Mouse (Mus musculus) liver, adult 2 months (tissue): ENCODE measurements at regions not wholly inside any gene's neighbourhood (a gene's known extent, or its start where the extent isn't known, plus 50 kb on each side); places are given as distances from the start of the nearest gene placed in this dataset.

Experiments used
- DNase-seq: peaks from one replicate; pipeline ENCODE4 v3.0.0-alpha.2; 2011; ENCODE audit warnings: low read depth, low spot score; ENCODE audit errors: extremely low read depth
- H3K27ac ChIP-seq: fragments of 200-500 bp; replicated peaks from 2 replicates; pipeline ENCODE4 v1.5.1; 2012; ENCODE audit warnings: low read depth, mild to moderate bottlenecking, control low read depth, inconsistent platforms, low read length; ENCODE audit not compliant: insufficient read depth
- H3K27me3 ChIP-seq: fragments of 200-500 bp; 2 replicates; pipeline ENCODE4 v1.6.1; 2012; ENCODE audit warnings: mild to moderate bottlenecking, moderate library complexity, low read length, inconsistent platforms; ENCODE audit not compliant: control insufficient read depth, insufficient read depth
- H3K36me3 ChIP-seq: fragments of 200-500 bp; 2 replicates; pipeline ENCODE4 v1.6.1; 2012; ENCODE audit warnings: low read length, inconsistent platforms; ENCODE audit not compliant: control insufficient read depth, insufficient read depth
- H3K4me1 ChIP-seq: fragments of 200-500 bp; 2 replicates; pipeline ENCODE4 v1.6.1; 2011; ENCODE audit warnings: low read length; ENCODE audit not compliant: control insufficient read depth, insufficient read depth
- H3K4me3 ChIP-seq: fragments of 200-500 bp; 2 replicates; pipeline ENCODE4 v1.5.1; 2011; ENCODE audit warnings: low read depth, mild to moderate bottlenecking, control low read depth, low read length, moderate library complexity; ENCODE audit not compliant: insufficient read depth
- H3K79me2 ChIP-seq: fragments of 200-500 bp; 2 replicates; pipeline ENCODE4 v1.6.1; 2012; ENCODE audit warnings: inconsistent platforms, mild to moderate bottlenecking, low read length, moderate library complexity; ENCODE audit not compliant: control insufficient read depth, insufficient read depth
- H3K9ac ChIP-seq: fragments of 200-500 bp; 2 replicates; pipeline ENCODE4 v1.6.1; 2012; ENCODE audit warnings: low read depth, mild to moderate bottlenecking, control low read depth, inconsistent platforms, low read length
- CTCF ChIP-seq: fragments of 200-500 bp; IDR thresholded peaks from 2 replicates; pipeline ENCODE4 v1.5.1; 2011; ENCODE audit warnings: low read depth, low read length, control low read depth
- POLR2A ChIP-seq: fragments of 200-500 bp; IDR thresholded peaks from 2 replicates; pipeline ENCODE4 v1.6.1; 2011; ENCODE audit warnings: low read length, control low read depth; ENCODE audit not compliant: insufficient read depth; ENCODE audit errors: extremely low read depth
- WGBS: fragments of 180-500 bp; shearing (Covaris S2); methylation state at CpG from one replicate; pipeline ENCODE4 v1.1.7; 2018; 5-methylcytosine and 5-hydroxymethylcytosine counted together

DNA sequence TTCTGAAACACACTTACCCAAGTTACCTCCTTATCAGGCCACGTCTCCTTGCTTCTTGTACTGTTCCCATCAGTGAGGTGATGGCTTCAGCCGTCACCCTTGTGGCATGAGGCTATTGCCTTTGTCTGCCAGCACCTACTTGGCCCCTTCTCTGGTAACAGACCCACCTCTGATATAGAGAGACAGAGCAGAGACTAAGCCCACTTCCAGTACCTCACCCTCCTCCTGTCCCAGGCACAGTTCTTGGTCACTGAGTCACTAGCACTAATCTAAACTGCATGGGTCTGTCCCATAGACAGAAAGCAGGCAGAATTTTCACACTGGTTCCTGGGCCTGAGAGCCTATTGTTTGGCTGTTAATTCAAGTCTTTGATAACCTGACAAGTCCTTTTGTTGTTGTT lies 370.3 kb downstream of the Mllt3 start:
- Histone ChIP-seq H3K9ac (no peak overlapping the region), H3K4me3 (no peak overlapping the region), H3K79me2 (no peaks in the 10 kb centered on the region), H3K36me3 (no peaks in the 10 kb centered on the region), H3K4me1 (peaks cover 4% of the 10 kb centered on the region), H3K27ac (no peak overlapping the region), H3K27me3 (peaks cover 10% of the 10 kb centered on the region; the same call in 1 of the 2 replicates)
- 80% methylated on average over 2 of the region's 2 CpGs for WGBS
- TF ChIP-seq POLR2A (no peak), CTCF (no peak)
- DNase-seq: no peak

DNA sequence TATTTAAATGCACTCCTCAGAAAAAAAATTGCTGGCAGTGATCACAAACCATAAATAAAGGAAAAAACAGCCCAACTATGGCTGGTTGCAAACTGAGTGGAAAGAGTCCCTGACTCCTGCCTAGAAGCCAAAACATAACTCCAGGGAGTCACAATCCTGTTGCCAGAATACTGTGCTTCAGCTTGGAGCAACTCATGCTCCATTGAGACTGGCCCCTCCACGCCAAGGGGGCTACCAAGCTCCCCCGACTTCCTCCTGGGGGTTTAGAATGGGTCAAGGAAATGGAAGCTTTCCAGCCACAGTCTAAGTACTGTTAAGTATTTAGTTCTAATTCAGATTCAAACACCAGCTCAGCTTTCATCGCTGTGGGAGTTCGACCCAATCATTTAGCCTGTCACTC lies 374.8 kb downstream of the Mllt3 start:
- H3K27me3 ChIP-seq: peaks cover 2% of the 10 kb centered on the region; the same call in 1 of the 2 replicates
- H3K27ac ChIP-seq: no peak overlapping the region
- no peaks in the 10 kb centered on the region for H3K79me2 ChIP-seq
- H3K9ac ChIP-seq: no peak overlapping the region
- WGBS: 65% methylated on average over 4 of the region's 4 CpGs
- H3K4me3 ChIP-seq: no peak overlapping the region
- no peak for DNase-seq
- no peaks in the 10 kb centered on the region for H3K4me1 ChIP-seq
- H3K36me3 ChIP-seq: no peaks in the 10 kb centered on the region
- TF ChIP-seq CTCF (no peak), POLR2A (no peak)

DNA sequence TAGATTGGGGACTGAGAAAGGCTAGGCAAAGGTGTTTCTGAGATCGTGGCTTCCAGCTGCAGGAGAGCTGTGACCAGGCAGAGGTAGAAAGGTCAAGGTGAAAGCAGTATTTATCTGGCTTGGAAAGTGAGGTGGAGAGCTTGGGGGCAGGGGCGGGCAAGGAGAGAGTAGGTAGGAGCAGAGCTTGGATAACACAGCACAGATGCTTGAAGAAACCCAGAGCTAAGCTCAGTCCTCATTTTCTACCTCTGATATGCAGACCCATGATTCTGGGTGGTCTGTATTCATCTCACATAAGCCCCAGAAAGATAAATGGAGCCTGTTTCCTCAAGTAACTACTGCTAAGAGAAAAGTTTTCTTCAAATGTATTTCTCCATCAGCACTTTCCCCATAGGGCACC lies 375.3 kb downstream of the Mllt3 start:
- DNase-seq: no peak
- Histone ChIP-seq H3K27ac (no peak overlapping the region), H3K9ac (no peak overlapping the region), H3K79me2 (no peaks in the 10 kb centered on the region), H3K4me1 (no peaks in the 10 kb centered on the region), H3K36me3 (no peaks in the 10 kb centered on the region), H3K4me3 (no peak overlapping the region), H3K27me3 (peaks cover 2% of the 10 kb centered on the region; the same call in 1 of the 2 replicates)
- WGBS: 24% methylated on average over 2 of the region's 2 CpGs
- no peak for TF ChIP-seq CTCF
- no peak for TF ChIP-seq POLR2A

GRCm38 (mm10) chr4:87653440-87654165 lies 379.6 kb downstream of the Mllt3 start:
- Histone ChIP-seq H3K27ac (no peak overlapping the region), H3K27me3 (no peaks in the 10 kb centered on the region; the same call in 1 of the 2 replicates), H3K79me2 (no peaks in the 10 kb centered on the region), H3K9ac (no peak overlapping the region), H3K4me1 (no peaks in the 10 kb centered on the region), H3K4me3 (no peak overlapping the region), H3K36me3 (no peaks in the 10 kb centered on the region)
- WGBS: 62% methylated on average over 5 of the region's 5 CpGs
- no peak for DNase-seq
- TF ChIP-seq POLR2A: no peak
- TF ChIP-seq CTCF: no peak

- no peaks in the 10 kb centered on the region for H3K4me1 ChIP-seq
- no peak for DNase-seq
- H3K4me3 ChIP-seq: no peak overlapping the region
- no peak overlapping the region for H3K27ac ChIP-seq
- peaks cover 2% of the 10 kb centered on the region; the same call in 1 of the 2 replicates for H3K27me3 ChIP-seq
- H3K79me2 ChIP-seq: no peaks in the 10 kb centered on the region
- TF ChIP-seq POLR2A: no peak
- TF ChIP-seq CTCF: no peak
- H3K9ac ChIP-seq: no peak overlapping the region
- WGBS: 73% methylated on average over 8 of the region's 8 CpGs
- H3K36me3 ChIP-seq: no peaks in the 10 kb centered on the region
Measured at GRCm38 (mm10) chr4:87652314-87652934, 380.7 kb downstream of the Mllt3 start.

DNA sequence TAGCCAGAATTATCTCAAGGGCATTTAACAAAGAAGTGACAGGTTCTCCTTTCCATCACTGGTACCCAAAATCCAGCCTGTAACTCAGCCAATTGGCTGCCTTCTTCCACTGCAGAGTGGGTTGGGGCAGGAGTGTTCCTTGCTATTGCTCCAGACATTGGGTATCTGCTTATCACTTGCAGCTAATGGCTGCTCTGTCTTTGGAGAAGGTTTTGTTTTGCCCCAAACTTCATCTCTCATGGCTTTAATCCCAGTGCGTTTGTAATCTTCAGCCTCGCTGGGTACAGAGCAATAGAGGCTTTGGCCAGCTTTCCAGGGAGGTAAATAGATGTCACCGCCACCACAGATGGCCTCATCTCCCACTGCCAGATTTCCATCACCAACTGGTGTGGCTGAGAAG lies 381.9 kb downstream of the Mllt3 start:
- Histone ChIP-seq H3K4me3 (no peak overlapping the region), H3K27me3 (peaks cover 2% of the 10 kb centered on the region; the same call in 1 of the 2 replicates), H3K9ac (no peak overlapping the region), H3K36me3 (no peaks in the 10 kb centered on the region), H3K79me2 (no peaks in the 10 kb centered on the region), H3K27ac (no peak overlapping the region), H3K4me1 (no peaks in the 10 kb centered on the region)
- DNase-seq: peak; percentile 27
- no peak for TF ChIP-seq POLR2A
- TF ChIP-seq CTCF: no peak
- 41% methylated on average over 3 of the region's 3 CpGs for WGBS
